Mouse (Mus musculus) hindbrain, embryonic 15.5 days (tissue): ENCODE measurements around the gene Rnls. TPM values are rescaled to one million over a fixed set of nuclear protein-coding genes. Genes with fewer than 3 reads are reported as not detected.

Experiments used
- ATAC-seq: fragments of 200-750 bp; cut with Nextera tagmentation; 2 replicates; pipeline ENCODE4 v1.8.0; 2017; ENCODE audit warnings: low read depth, moderate number of reproducible peaks, moderate TSS enrichment; ENCODE audit not compliant: low FRiP score
- H3K27ac ChIP-seq: fragments of 300-500 bp; sonication (generic); replicated peaks from 2 replicates; pipeline ENCODE4 v1.5.1; 2015; ENCODE audit warnings: mild to moderate bottlenecking, inconsistent platforms
- H3K27me3 ChIP-seq: fragments of 300-500 bp; sonication (generic); 2 replicates; pipeline ENCODE4 v1.6.1; 2015; ENCODE audit warnings: control low read depth, inconsistent platforms
- H3K36me3 ChIP-seq: fragments of 300-500 bp; sonication (generic); 2 replicates; pipeline ENCODE4 v1.6.1; 2015; ENCODE audit warnings: control low read depth, inconsistent platforms
- H3K4me1 ChIP-seq: fragments of 300-500 bp; sonication (generic); replicated peaks from 2 replicates; pipeline ENCODE4 v1.6.1; 2015; ENCODE audit warnings: control low read depth, inconsistent platforms
- H3K4me2 ChIP-seq: fragments of 300-500 bp; sonication (generic); 2 replicates; pipeline ENCODE4 v1.6.1; 2015; ENCODE audit warnings: moderate library complexity, mild to moderate bottlenecking, inconsistent platforms
- H3K4me3 ChIP-seq: fragments of 300-500 bp; sonication (generic); 2 replicates; pipeline ENCODE4 v1.5.1; 2015; ENCODE audit warnings: mild to moderate bottlenecking, inconsistent platforms
- H3K9ac ChIP-seq: fragments of 300-500 bp; sonication (generic); 2 replicates; pipeline ENCODE4 v1.6.1; 2015; ENCODE audit warnings: inconsistent platforms
- H3K9me3 ChIP-seq: fragments of 300-500 bp; sonication (generic); 2 replicates; pipeline ENCODE4 v1.6.1; 2016; ENCODE audit warnings: control low read depth, inconsistent platforms
- whole genome bisulfite sequencing: fragments of 180-500 bp; shearing (Covaris S2); methylation state at CpG from one replicate; pipeline ENCODE4 v1.1.7; 2015; 5-methylcytosine and 5-hydroxymethylcytosine counted together
- polyA plus RNA-seq: library from polyadenylated mRNA; unstranded; fragments of >200 nt; fragmentation: Nextera tagmentation; extraction: Ambion mirVana; gene quantifications from 2 replicates; pipeline ENCODE4 v1.2.1, GENCODE M21; 2015

Gene Rnls
- polyA plus RNA-seq, 1 experiment from 2014 or later = 9.7 TPM

DNA sequence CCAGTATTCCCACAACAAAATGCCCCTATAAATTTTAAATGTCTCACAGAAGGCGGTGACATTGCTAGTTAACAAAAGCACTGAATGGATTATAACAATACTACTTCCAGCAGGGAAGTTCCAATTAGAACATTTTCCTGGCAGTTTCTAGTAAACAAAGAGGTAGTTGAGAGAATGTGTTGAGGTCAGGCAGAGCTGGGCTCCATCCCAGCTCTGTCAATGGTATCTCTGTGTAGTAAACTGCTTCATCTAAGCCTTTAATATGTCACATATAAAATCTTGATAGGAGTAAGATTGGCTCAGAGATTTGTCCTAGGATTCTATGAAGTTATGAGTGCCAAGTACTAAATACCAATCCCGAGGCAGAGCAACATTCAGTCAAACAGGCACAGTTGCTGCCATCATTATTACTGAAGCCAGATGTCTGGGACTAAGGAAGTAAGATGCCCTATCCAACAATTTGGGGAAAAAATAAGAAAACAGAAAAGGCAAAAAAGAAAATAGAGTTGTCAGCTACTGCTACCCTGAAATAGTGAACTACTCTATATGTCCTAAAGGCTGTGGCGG lies 92.3 kb downstream of the Rnls start:
- Histone ChIP-seq H3K9ac (no peak overlapping the region), H3K27me3 (no peaks in the 10 kb centered on the region), H3K4me2 (no peak overlapping the region), H3K9me3 (no peaks in the 10 kb centered on the region), H3K4me3 (no peak overlapping the region), H3K36me3 (no peaks in the 10 kb centered on the region), H3K27ac (no peak overlapping the region), H3K4me1 (0 out of 2 replicates have a peak, but pooled peaks cover 4% of the 10 kb centered on the region)
- WGBS = 55% methylated on average over 3 of the region's 3 CpGs
- ATAC-seq = no peak

- ATAC-seq = no peak
- WGBS = 53% methylated on average over 2 of the region's 2 CpGs
These were observed 95.8 kb downstream of the Rnls start for GRCm38 (mm10) chr19:33296338-33296737.

DNA sequence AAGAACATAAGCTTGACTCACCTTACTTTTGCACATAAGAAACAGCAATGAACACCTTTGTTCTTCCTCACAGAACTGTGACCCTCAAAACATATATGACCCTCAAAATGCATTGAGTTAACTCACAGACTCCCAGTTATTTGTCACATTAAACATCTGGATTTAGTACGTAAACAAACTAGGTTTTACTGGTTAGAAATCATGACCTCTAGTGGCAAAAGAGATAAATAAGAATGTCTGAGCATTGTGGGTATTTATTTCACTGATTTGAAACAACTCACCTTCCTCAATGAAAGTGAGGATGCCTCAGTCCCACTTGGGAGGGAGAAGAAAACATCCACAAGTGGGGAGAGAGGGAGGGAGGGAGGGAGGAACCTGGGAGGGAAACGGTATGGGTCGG lies 109.1 kb downstream of the Rnls start:
- WGBS = 56% methylated on average over 3 of the region's 3 CpGs
- Histone ChIP-seq H3K9ac (no peak overlapping the region), H3K4me1 (no peaks in the 10 kb centered on the region), H3K4me3 (no peak overlapping the region), H3K36me3 (no peaks in the 10 kb centered on the region), H3K4me2 (no peak overlapping the region), H3K9me3 (no peaks in the 10 kb centered on the region), H3K27me3 (no peaks in the 10 kb centered on the region), H3K27ac (no peak overlapping the region)
- no peak for ATAC-seq

More at GRCm38 (mm10) chr19:33296338-33296737, 95.8 kb downstream of the Rnls start:
- H3K27me3 ChIP-seq = no peaks in the 10 kb centered on the region
- no peak overlapping the region for H3K4me2 ChIP-seq
- H3K9ac ChIP-seq = no peak overlapping the region
- H3K4me3 ChIP-seq = no peak overlapping the region
- H3K27ac ChIP-seq = no peak overlapping the region
- H3K9me3 ChIP-seq = no peaks in the 10 kb centered on the region
- no peaks in the 10 kb centered on the region for H3K4me1 ChIP-seq
- no peaks in the 10 kb centered on the region for H3K36me3 ChIP-seq

DNA sequence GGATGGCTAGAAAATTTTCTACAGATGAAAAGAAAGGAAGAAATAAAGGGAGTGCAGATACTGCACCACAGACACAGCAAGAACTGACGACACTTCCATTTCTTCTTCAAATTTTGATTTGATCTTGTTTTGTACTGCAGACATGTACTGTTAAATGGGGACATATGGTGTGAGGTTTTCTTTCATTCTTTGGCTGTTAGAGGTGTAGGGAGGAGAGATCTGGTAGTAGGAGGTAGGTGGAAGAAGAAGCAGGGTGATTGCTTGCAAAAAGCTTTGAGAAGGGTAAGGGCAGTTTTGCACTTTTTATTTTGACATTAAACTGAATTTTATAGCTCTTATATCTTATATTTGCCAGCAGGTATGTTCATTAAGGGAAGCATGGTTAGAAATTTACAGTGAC lies 115.7 kb downstream of the Rnls start:
- Histone ChIP-seq H3K4me3 (no peak overlapping the region), H3K9me3 (no peaks in the 10 kb centered on the region), H3K4me1 (no peaks in the 10 kb centered on the region), H3K36me3 (no peaks in the 10 kb centered on the region), H3K4me2 (no peak overlapping the region), H3K9ac (no peak overlapping the region), H3K27me3 (no peaks in the 10 kb centered on the region), H3K27ac (no peak overlapping the region)
- WGBS = 89% methylated on average over 1 of the region's 1 CpGs
- no peak for ATAC-seq

DNA sequence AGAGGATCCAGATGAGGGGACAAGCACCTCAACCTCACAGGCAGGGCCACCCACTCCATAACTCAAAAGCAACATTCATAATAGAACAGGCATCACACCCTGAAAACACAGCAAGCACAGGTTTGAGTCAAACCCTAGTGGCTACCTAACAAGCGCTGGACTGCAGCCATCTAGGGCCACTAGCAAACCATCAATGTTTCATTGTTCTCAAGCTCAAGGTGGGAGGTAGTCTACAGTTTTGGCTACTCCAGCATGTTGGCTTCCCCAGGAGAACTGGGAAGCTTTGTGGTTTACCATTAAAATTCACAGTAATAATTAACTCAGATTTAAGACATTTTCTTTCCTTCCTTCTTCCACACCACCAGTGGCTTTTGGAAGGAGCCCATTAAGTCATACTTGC lies 118.4 kb downstream of the Rnls start:
- H3K9ac ChIP-seq = no peak overlapping the region
- no peaks in the 10 kb centered on the region for H3K4me1 ChIP-seq
- ATAC-seq = no peak
- no peaks in the 10 kb centered on the region for H3K27me3 ChIP-seq
- 76% methylated on average over 1 of the region's 1 CpGs for WGBS
- H3K36me3 ChIP-seq = no peaks in the 10 kb centered on the region
- no peaks in the 10 kb centered on the region for H3K9me3 ChIP-seq
- H3K4me2 ChIP-seq = no peak overlapping the region
- no peak overlapping the region for H3K4me3 ChIP-seq
- H3K27ac ChIP-seq = no peak overlapping the region

DNA sequence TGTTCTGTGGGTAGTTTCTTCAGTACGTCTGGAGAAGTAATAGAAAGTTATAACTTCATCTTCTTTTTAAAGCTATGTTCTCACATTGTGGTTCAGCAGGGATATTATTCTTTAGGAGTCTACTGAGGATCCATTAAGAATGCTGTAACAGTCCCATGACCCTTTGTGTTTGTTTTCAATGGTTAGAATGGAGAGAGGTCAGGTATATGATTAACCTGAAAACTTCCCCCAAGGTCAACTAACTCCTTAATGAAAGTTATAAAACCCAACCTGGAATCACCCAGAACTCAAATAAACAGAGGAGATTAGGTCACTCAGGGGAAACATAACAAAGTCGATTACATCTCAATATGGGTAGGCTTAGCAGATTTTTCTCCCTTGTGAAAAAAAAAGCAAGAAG lies 120.5 kb downstream of the Rnls start:
- 77% methylated on average over 2 of the region's 2 CpGs for WGBS
- no peaks in the 10 kb centered on the region for H3K4me1 ChIP-seq

GRCm38 (mm10) chr19:33270231-33270630 lies 121.9 kb downstream of the Rnls start:
- no peaks in the 10 kb centered on the region for H3K27me3 ChIP-seq
- no peaks in the 10 kb centered on the region for H3K9me3 ChIP-seq
- H3K4me1 ChIP-seq = no peaks in the 10 kb centered on the region
- no peaks in the 10 kb centered on the region for H3K36me3 ChIP-seq
- no peak overlapping the region for H3K4me3 ChIP-seq
- H3K4me2 ChIP-seq = no peak overlapping the region
- no peak overlapping the region for H3K9ac ChIP-seq
- ATAC-seq = no peak
- no peak overlapping the region for H3K27ac ChIP-seq
- 76% methylated on average over 2 of the region's 2 CpGs for WGBS

More for the DNA sequence above, 120.5 kb downstream of the Rnls start:
- no peaks in the 10 kb centered on the region for H3K27me3 ChIP-seq
- no peak overlapping the region for H3K27ac ChIP-seq
- H3K9ac ChIP-seq = no peak overlapping the region
- no peak overlapping the region for H3K4me3 ChIP-seq
- ATAC-seq = no peak
- no peaks in the 10 kb centered on the region for H3K9me3 ChIP-seq
- H3K36me3 ChIP-seq = no peaks in the 10 kb centered on the region
- no peak overlapping the region for H3K4me2 ChIP-seq

DNA sequence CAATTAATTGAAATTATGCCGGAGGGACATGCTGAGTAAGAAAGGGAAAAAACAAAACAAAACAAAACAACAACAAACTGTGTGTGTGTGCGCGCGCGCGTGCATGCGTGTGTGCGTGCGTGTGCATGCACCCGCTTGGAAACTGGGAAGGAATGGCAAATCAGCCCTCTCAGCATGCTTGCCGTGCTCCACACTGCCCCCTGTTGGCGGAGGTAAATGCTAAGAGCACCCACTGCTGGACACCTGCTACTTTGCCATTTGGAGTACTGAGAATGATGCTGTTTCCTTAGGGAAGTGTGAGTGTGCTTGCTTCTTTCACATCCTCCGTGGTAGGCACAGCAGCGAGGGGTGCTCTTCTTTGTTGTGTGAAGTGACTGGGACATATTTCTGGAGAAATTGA lies 124.1 kb downstream of the Rnls start:
- 84% methylated on average over 14 of the region's 14 CpGs for WGBS
- no peaks in the 10 kb centered on the region for H3K36me3 ChIP-seq
- H3K9ac ChIP-seq = no peak overlapping the region
- no peak overlapping the region for H3K4me3 ChIP-seq
- no peak for ATAC-seq
- no peaks in the 10 kb centered on the region for H3K4me1 ChIP-seq
- no peaks in the 10 kb centered on the region for H3K27me3 ChIP-seq
- H3K4me2 ChIP-seq = no peak overlapping the region
- H3K9me3 ChIP-seq = no peaks in the 10 kb centered on the region
- H3K27ac ChIP-seq = no peak overlapping the region

- H3K4me1 ChIP-seq = no peaks in the 10 kb centered on the region
- WGBS = 18% methylated on average over 2 of the region's 2 CpGs
- H3K9ac ChIP-seq = no peak overlapping the region
- no peak overlapping the region for H3K4me2 ChIP-seq
- no peaks in the 10 kb centered on the region for H3K36me3 ChIP-seq
- no peak overlapping the region for H3K4me3 ChIP-seq
- no peaks in the 10 kb centered on the region for H3K9me3 ChIP-seq
- no peak for ATAC-seq
- no peaks in the 10 kb centered on the region for H3K27me3 ChIP-seq
- no peak overlapping the region for H3K27ac ChIP-seq
These were observed 126.8 kb downstream of the Rnls start for GRCm38 (mm10) chr19:33265245-33265644.

DNA sequence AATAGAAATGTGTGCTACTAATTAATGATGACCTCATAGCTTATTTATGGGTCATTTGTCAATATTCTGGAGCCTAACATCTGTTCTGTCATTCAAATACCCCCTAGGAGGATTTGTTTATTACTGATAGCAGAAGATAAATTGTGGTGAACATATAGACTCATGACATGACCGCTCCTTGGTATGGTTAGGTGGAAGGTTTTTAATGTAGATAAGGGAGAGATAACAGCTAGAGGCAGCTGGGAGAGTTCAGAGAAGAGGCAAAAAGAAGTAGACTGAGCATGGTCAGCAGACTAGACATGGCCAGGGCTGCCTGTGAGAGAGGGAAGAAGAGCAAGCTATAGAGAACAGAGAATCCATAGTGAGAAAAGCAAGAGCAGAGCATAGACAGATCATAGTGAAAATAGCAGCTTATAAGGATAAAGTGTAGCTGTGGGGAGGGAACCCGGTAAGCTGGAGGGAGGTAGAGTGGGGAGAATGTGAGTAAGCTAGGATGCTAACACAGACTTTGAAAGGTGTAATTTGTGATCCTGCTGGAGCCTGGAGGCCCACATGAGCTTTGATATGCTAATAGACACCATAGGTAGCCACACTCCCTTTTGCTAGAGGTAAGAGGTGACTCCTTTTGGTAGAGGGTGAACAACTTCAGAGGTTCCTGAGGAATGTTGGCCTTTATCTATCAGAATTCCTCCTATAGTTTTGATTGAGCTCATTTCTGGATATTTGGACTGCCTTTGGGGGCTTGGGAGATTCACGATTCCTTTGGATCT lies 127.7 kb downstream of the Rnls start:
- H3K4me3 ChIP-seq = no peak overlapping the region
- no peak overlapping the region for H3K9ac ChIP-seq
- H3K4me2 ChIP-seq = no peak overlapping the region
- no peaks in the 10 kb centered on the region for H3K9me3 ChIP-seq
- no peak overlapping the region for H3K27ac ChIP-seq
- H3K27me3 ChIP-seq = no peaks in the 10 kb centered on the region
- no peak for ATAC-seq
- WGBS = 55% methylated on average over 3 of the region's 3 CpGs
- H3K36me3 ChIP-seq = no peaks in the 10 kb centered on the region
- H3K4me1 ChIP-seq = no peaks in the 10 kb centered on the region

DNA sequence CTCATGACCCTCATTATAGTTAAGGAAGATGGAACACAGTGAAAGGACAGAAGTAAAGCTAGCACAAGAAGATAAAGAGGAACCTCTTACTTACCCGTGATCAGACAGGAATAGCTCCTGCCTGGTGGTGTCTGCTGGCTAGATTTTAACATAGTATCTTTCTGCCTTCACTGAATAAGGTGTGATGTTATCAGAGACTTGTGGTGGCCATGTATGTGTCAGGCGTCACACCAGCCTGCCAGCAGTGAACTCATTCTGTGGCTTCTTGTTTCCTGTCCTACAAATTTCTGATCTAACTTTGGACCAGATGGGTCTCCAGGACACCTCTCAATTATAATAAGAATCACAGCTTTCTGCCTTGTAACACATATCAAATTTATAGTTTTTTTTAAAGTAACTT lies 129.7 kb downstream of the Rnls start:
- no peaks in the 10 kb centered on the region for H3K4me1 ChIP-seq
- H3K4me3 ChIP-seq = no peak overlapping the region
- H3K27me3 ChIP-seq = no peaks in the 10 kb centered on the region
- no peak overlapping the region for H3K4me2 ChIP-seq
- no peaks in the 10 kb centered on the region for H3K9me3 ChIP-seq
- H3K9ac ChIP-seq = no peak overlapping the region
- H3K36me3 ChIP-seq = no peaks in the 10 kb centered on the region
- no peak overlapping the region for H3K27ac ChIP-seq
- 85% methylated on average over 2 of the region's 2 CpGs for WGBS
- ATAC-seq = no peak

GRCm38 (mm10) chr19:33259164-33259563 lies 132.9 kb downstream of the Rnls start:
- Histone ChIP-seq H3K4me1 (no peaks in the 10 kb centered on the region), H3K4me3 (no peak overlapping the region), H3K9me3 (no peaks in the 10 kb centered on the region), H3K4me2 (no peak overlapping the region), H3K27me3 (no peaks in the 10 kb centered on the region), H3K27ac (no peak overlapping the region), H3K9ac (no peak overlapping the region), H3K36me3 (no peaks in the 10 kb centered on the region)
- ATAC-seq = no peak
- WGBS = 84% methylated on average over 1 of the region's 1 CpGs

DNA sequence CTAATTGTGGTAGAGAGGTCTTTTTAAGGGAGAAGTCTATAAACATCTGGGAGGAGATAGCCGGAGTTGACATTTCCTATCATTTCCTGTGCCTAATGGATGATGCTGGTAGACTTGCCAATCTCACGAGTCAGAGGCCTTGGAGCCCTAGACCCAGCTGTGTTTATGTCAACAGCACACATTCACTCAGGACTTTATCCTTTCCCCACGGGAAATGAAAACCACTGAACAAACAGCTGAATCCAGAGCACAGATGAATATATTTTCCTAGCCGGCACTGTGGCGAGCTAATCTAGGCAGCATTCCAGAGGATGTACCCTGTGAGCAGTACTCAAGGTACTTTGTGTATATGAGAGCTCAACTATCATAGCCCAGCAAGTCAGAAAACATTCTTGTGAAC lies 138.2 kb downstream of the Rnls start:
- Histone ChIP-seq H3K27ac (no peak overlapping the region), H3K4me3 (no peak overlapping the region), H3K36me3 (no peaks in the 10 kb centered on the region), H3K4me1 (no peaks in the 10 kb centered on the region), H3K9ac (no peak overlapping the region), H3K27me3 (no peaks in the 10 kb centered on the region), H3K4me2 (no peak overlapping the region), H3K9me3 (no peaks in the 10 kb centered on the region)
- no peak for ATAC-seq
- 67% methylated on average over 5 of the region's 5 CpGs for WGBS
